Mouse (Mus musculus) neural tube, embryonic 13.5 days (tissue): Measurements from ENCODE around the gene Lrrn4cl. TPM values are rescaled to one million over a fixed set of nuclear protein-coding genes. Genes with fewer than 3 reads are reported as not detected.
A peak's percentile ranks its signal among the peaks of the same experiment; 100 is the strongest.
"Not testable (repeated sequence)": the region's sequence is repeated elsewhere in the genome, so short reads cannot be mapped to it uniquely, and the experiment has no call there.

Experiments
- ATAC-seq: fragments of 200-750 bp; cut with Nextera tagmentation; 2 replicates; pipeline ENCODE4 v1.8.0; 2017; ENCODE audit warnings: low read depth, mild to moderate bottlenecking, moderate TSS enrichment, moderate library complexity
- H3K27ac ChIP-seq: fragments of 300-500 bp; sonication (generic); replicated peaks from 2 replicates; pipeline ENCODE4 v1.5.1; 2015; ENCODE audit warnings: moderate library complexity, mild to moderate bottlenecking, inconsistent platforms
- H3K27me3 ChIP-seq: fragments of 300-500 bp; sonication (generic); 2 replicates; pipeline ENCODE4 v1.6.1; 2015; ENCODE audit warnings: mild to moderate bottlenecking, inconsistent platforms
- H3K36me3 ChIP-seq: fragments of 300-500 bp; sonication (generic); 2 replicates; pipeline ENCODE4 v1.6.1; 2015; ENCODE audit warnings: mild to moderate bottlenecking, inconsistent platforms
- H3K4me1 ChIP-seq: fragments of 300-500 bp; sonication (generic); replicated peaks from 2 replicates; pipeline ENCODE4 v1.6.1; 2015; ENCODE audit warnings: inconsistent platforms
- H3K4me2 ChIP-seq: fragments of 300-500 bp; sonication (generic); 2 replicates; pipeline ENCODE4 v1.6.1; 2015; ENCODE audit warnings: inconsistent platforms, mild to moderate bottlenecking, moderate library complexity
- H3K4me3 ChIP-seq: fragments of 300-500 bp; sonication (generic); 2 replicates; pipeline ENCODE4 v1.5.1; 2015; ENCODE audit warnings: mild to moderate bottlenecking, inconsistent platforms
- H3K9ac ChIP-seq: fragments of 300-500 bp; sonication (generic); 2 replicates; pipeline ENCODE4 v1.6.1; 2015; ENCODE audit warnings: moderate library complexity, mild to moderate bottlenecking, inconsistent platforms
- H3K9me3 ChIP-seq: fragments of 300-500 bp; sonication (generic); 2 replicates; pipeline ENCODE4 v1.6.1; 2016; ENCODE audit warnings: inconsistent platforms
- WGBS: fragments of 180-500 bp; shearing (Covaris S2); methylation state at CpG from one replicate; pipeline ENCODE4 v1.1.7; 2015; 5-methylcytosine and 5-hydroxymethylcytosine counted together
- polyA plus RNA-seq: library from polyadenylated mRNA; unstranded; fragments of >200 nt; fragmentation: Nextera tagmentation; extraction: Ambion mirVana; gene quantifications from 2 replicates; pipeline ENCODE4 v1.2.1, GENCODE M21; 2015

Lrrn4cl gene
- polyA plus RNA-seq, 1 experiment from 2014 or later = 0.96 TPM

DNA sequence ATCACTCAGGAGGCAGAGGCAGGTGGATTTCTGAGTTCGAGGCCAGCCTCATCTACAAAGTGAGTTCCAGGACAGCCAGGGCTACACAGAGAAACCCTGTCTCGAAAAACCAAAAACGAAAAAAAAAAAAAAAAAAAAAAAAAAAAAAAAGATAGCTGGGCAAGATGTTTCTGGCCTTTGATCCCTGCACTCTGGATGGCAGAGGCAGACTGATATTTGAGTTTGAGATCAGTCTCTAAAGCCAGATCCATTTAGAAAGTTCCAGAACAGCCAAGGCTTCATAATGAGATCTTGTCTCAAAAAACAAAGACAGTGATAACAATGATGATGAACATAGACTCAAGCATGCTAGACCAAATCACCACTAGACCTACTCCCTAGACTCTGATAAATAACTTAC lies 19.8 kb downstream of the Lrrn4cl start:
- H3K36me3 ChIP-seq = peaks cover 25% of the 10 kb centered on the region
- H3K27ac ChIP-seq, H3K9me3 ChIP-seq, H3K27me3 ChIP-seq, ATAC-seq, H3K9ac ChIP-seq: not testable (repeated sequence)
- WGBS = 70% methylated on average over 3 of the region's 3 CpGs
- peak overlapping the region; percentile 91 for H3K4me2 ChIP-seq
- peak overlapping the region; percentile 97; the same call in 1 of the 2 replicates for H3K4me3 ChIP-seq
- H3K4me1 ChIP-seq = peaks cover 16% of the 10 kb centered on the region

DNA sequence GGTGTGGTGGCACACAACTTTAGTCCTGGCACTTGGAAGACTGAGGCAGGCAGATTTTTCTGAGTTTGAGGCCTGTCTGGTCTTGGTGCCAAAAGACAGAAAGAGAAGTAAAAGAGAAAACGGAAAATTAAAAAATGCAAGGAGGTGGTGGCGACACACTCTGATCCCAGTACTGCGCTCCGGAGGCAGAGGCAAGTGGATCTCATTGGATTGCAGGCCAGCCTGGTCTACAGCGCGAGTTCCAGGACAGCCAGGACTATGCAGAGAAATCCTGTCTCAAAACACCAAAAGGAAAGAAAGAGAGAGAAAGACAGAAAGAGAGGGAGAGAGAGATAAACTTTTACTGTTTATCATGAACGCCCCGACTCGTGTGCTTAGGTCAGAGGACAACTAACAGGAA lies 20.3 kb downstream of the Lrrn4cl start:
- peak; percentile 51 for ATAC-seq
- Histone ChIP-seq H3K4me3 (peak overlapping the region; percentile 97), H3K27ac (peak overlapping the region; percentile 84), H3K9me3 (no peaks in the 10 kb centered on the region), H3K27me3 (no peaks in the 10 kb centered on the region), H3K36me3 (peaks cover 29% of the 10 kb centered on the region), H3K4me2 (peak overlapping the region; percentile 91), H3K4me1 (peaks cover 16% of the 10 kb centered on the region), H3K9ac (peak overlapping the region; percentile 97)
- 65% methylated on average over 9 of the region's 9 CpGs for WGBS

DNA sequence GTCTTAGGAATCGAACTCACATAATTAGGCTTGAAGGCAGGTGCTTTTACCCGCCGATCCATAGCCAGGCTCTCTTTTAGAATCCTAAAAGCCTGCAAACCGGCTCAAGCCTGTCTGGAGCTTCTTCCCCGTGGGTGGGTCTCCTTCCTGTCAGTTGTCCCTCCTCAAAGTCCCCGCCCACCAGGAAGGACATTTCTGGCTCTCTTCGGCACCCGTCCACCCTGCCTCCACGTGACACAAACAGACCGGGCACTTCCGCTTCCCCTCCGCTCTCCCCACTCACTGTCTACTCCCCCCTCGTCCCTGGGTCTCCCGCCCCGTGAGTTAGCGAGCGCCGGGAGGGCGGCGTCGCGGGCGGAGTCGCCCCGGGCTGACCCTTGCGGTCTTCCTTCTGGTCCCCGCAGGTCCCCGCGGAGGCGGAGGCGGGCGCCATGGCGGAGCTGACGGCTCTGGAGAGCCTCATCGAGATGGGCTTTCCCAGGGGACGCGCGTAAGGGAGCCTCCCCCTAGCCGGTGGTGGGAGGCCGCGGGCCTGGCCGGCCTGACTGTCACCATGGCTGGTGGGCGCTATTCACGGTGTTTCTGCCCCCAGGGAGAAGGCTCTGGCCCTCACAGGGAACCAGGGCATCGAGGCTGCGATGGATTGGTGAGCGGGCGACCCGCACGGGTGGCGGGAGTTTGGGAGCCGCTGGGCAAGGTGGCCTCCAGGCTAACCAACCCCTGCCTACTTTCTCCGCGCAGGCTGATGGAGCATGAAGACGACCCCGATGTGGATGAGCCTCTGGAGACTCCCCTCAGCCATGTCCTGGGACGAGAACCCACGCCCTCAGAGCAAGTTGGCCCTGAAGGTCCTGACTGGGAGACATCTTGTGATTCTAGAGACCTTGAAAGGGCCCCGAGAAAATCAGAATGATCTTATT lies 21.0 kb downstream of the Lrrn4cl start, which contains the start of gene Ubxn1:
Gene Ubxn1 (plus strand): TSS at position 230 of the 920 bp plus-strand sequence.
- peak within 1 kb of the TSS; percentile 97 for H3K9ac ChIP-seq
- peak; percentile 97 for ATAC-seq
- peaks cover 16% of the 10 kb centered on the region for H3K4me1 ChIP-seq
- H3K4me2 ChIP-seq = peak within 1 kb of the TSS; percentile 91
- no peaks in the 10 kb centered on the region for H3K27me3 ChIP-seq
- no peaks in the 10 kb centered on the region for H3K9me3 ChIP-seq
- H3K36me3 ChIP-seq = peaks cover 36% of the 10 kb centered on the region
- peak within 1 kb of the TSS; percentile 97 for H3K4me3 ChIP-seq
- 1% methylated on average over 59 of the region's 59 CpGs for WGBS
- H3K27ac ChIP-seq = peak within 1 kb of the TSS; percentile 84

DNA sequence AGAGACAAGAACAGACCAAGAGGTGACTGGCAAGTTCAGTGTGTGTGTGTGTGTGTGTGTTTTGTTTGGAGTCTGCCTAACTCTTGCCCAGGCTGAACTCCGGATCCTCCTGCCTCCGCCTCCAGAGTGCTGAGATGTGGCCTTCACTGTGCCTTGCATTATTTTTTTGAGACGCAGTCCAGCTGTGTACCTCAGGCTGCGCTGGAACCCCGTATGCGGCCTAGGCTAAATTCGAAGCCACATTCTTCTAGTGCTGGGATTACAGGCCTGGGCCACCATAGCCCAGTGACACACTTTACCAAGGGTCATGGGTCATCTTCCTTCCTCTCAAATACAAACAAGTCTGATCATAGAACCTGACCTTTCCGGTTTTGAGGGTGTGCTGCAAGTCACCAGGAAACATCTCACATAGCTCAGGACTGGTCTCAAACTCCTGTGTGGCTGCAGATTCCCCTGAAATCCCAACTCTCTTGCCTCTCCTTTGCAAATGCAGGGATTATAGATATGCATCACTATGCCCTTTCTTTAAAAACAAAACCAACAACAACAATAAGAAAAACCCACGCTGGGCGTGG lies 21.8 kb downstream of the Lrrn4cl start:
- peak overlapping the region; percentile 84; the same call in 1 of the 2 replicates for H3K27ac ChIP-seq
- H3K9me3 ChIP-seq = no peaks in the 10 kb centered on the region
- no peaks in the 10 kb centered on the region for H3K27me3 ChIP-seq
- ATAC-seq = no peak
- peaks cover 16% of the 10 kb centered on the region for H3K4me1 ChIP-seq
- H3K4me2 ChIP-seq = peak overlapping the region; percentile 91
- H3K4me3 ChIP-seq = peak overlapping the region; percentile 97
- peak overlapping the region; percentile 97 for H3K9ac ChIP-seq
- WGBS = 76% methylated on average over 10 of the region's 10 CpGs
- H3K36me3 ChIP-seq = peaks cover 42% of the 10 kb centered on the region

DNA sequence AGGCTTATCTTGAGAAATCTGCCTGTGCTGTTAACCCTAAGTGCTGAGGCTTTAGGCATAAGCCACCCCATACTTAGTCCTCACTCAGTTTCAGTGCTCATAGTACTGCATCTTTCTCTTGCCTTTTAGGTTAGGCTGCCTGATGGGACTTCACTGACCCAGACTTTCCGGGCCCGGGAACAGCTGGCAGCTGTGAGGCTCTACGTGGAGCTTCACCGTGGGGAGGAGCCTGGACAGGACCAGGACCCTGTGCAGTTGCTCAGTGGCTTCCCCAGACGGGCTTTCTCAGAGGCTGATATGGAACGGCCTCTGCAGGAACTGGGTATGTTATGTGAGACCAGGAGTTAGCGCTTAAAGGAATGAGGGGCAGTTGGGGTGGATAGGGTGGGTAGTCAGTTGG lies 24.5 kb downstream of the Lrrn4cl start:
- Histone ChIP-seq H3K27me3 (no peaks in the 10 kb centered on the region), H3K4me2 (no peak overlapping the region), H3K9me3 (no peaks in the 10 kb centered on the region), H3K27ac (no peak overlapping the region), H3K36me3 (peaks cover 53% of the 10 kb centered on the region), H3K4me1 (peaks cover 30% of the 10 kb centered on the region), H3K4me3 (no peak overlapping the region), H3K9ac (no peak overlapping the region)
- 96% methylated on average over 7 of the region's 7 CpGs for WGBS
- no peak for ATAC-seq

DNA sequence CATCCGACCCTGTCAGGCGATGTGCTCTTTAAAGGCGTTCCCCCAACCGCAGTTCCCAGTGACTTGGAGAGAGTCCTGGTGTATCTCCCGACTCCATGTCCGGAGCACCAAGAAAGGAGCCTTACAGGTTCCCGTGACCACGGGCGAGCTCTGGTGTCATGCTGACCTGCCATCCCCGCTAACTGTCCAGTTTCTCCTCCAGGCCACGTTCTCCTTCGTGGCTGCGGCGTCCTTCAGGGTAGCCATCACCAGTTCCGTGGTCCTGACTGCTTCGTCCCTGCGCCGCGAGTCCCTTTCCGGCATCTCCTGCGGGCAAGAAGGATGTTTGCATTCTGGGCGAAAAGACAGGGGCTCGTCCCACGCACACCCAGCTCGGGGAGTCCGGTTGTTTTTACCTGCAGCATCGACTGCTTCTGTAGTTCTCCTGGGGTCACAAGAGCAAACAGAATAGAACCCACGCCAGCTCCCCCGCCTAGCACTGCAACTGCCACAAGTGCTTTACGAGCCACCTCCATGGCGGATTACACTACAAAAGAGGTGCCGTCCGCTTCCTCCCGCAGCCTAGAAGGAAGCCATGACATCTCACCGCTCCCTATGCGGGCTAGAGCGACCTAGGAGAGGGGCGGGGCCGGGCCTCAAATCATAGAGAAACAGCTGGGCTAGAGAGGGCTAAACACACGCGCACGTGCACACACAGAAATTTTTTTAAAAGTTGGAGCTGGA lies 29.9 kb downstream of the Lrrn4cl start, which contains the start of gene Uqcc3:
Gene Uqcc3 (minus strand): TSS at position 613 of the 723 bp plus-strand sequence.
- Histone ChIP-seq H3K4me3 (peak within 1 kb of the TSS; percentile 83), H3K4me2 (peak within 1 kb of the TSS; percentile 70), H3K36me3 (peaks cover 28% of the 10 kb centered on the region), H3K27ac (peak within 1 kb of the TSS; percentile 88), H3K9ac (peak within 1 kb of the TSS; percentile 82), H3K27me3 (no peaks in the 10 kb centered on the region), H3K4me1 (peaks cover 15% of the 10 kb centered on the region), H3K9me3 (no peaks in the 10 kb centered on the region)
- under 1% methylated on average over 42 of the region's 42 CpGs for WGBS
- peak; percentile 98 for ATAC-seq

DNA sequence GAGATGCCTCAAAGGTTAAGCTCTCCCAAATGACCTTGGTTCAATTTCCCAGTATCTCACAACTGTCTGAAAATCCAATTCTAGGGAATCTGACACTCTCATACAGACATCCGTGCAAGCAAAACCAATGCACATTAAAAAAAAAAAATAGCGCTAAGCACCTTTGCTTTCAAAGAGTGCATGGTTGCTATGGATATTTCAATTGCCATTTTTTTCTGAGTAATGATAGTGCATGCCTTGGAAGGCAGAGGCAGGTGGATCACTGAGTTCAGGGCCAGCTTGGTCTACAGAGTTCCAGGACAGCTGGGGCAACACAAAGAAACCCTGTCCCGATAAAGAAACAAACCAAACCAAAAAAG lies 30.4 kb downstream of the Lrrn4cl start:
- peak overlapping the region; percentile 83 for H3K4me3 ChIP-seq
- ATAC-seq = 0 out of 2 replicates have a peak, but pooled peaks have one; percentile 4
- no peak overlapping the region for H3K27ac ChIP-seq
- no peaks in the 10 kb centered on the region for H3K9me3 ChIP-seq
- no peaks in the 10 kb centered on the region for H3K27me3 ChIP-seq
- peaks cover 22% of the 10 kb centered on the region for H3K36me3 ChIP-seq
- H3K4me2 ChIP-seq = peak overlapping the region; percentile 70
- H3K4me1 ChIP-seq = peaks cover 15% of the 10 kb centered on the region
- peak overlapping the region; percentile 82 for H3K9ac ChIP-seq
- 12% methylated on average over 3 of the region's 3 CpGs for WGBS

DNA sequence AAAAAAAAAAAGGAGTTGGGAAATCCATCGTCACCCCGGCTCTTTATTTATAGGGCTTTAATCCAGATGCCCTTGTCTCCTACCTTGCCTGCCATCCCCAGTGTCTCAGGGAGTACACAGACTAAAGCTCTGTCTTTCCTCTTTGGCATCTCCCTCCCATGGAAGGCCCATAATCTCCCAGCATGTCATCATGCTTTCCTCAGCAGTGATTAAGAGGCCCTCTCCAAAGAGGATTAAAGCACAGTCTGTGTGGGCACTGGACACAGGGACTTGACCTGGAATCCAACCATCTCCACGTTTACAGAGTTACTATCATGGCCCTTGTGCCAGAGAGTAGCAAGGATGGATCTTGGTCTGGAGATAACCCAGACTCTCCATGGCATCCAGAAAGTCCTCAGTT lies 33.0 kb downstream of the Lrrn4cl start, which contains the start of the genes Lbhd1 and Gm49403:
Gene Lbhd1 (plus strand): TSS at position 117 of the 400 bp plus-strand sequence.
Gene Gm49403 (plus strand): TSS at position 315 of the 400 bp plus-strand sequence.
- no peak within 1 kb of the TSS for H3K4me3 ChIP-seq
- H3K27ac ChIP-seq = no peak within 1 kb of the TSS
- no peaks in the 10 kb centered on the region for H3K27me3 ChIP-seq
- ATAC-seq = no peak
- 83% methylated on average over 3 of the region's 3 CpGs for WGBS
- H3K9me3 ChIP-seq = no peaks in the 10 kb centered on the region
- peaks cover 4% of the 10 kb centered on the region for H3K36me3 ChIP-seq
- H3K4me2 ChIP-seq = no peak within 1 kb of the TSS
- no peak within 1 kb of the TSS for H3K9ac ChIP-seq
- peaks cover 25% of the 10 kb centered on the region for H3K4me1 ChIP-seq

DNA sequence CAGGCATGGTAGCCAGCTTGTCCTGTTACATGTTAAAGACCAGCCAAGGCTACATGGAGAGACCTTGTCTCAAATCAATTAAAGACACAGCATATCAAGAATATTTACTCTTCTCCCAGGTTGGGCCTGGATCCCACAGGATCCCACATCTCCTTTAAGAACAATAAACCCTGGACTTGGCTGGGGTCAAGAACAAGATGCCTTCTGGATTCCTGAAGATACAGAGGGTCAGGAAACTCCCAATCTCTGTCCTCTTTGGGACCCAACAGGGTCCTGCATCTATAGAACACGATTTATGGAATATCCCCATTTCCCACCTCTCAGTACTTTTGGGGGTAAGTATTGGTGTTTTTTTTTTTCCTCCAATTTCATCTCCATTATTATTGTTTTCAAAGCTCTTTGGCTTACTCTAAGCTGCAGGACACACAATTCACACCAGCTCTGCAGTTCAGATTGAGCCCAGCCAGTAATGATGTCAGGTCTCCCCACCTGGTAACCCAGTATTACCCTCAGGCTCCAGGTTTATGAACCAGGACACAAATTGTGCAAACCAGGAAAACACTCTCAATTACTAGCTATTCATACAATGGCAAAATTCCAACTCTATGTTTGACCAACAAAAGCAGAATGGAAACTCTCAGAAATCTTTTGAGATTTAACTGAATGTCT lies 36.5 kb downstream of the Lrrn4cl start:
- H3K4me2 ChIP-seq = peak overlapping the region; percentile 80

DNA sequence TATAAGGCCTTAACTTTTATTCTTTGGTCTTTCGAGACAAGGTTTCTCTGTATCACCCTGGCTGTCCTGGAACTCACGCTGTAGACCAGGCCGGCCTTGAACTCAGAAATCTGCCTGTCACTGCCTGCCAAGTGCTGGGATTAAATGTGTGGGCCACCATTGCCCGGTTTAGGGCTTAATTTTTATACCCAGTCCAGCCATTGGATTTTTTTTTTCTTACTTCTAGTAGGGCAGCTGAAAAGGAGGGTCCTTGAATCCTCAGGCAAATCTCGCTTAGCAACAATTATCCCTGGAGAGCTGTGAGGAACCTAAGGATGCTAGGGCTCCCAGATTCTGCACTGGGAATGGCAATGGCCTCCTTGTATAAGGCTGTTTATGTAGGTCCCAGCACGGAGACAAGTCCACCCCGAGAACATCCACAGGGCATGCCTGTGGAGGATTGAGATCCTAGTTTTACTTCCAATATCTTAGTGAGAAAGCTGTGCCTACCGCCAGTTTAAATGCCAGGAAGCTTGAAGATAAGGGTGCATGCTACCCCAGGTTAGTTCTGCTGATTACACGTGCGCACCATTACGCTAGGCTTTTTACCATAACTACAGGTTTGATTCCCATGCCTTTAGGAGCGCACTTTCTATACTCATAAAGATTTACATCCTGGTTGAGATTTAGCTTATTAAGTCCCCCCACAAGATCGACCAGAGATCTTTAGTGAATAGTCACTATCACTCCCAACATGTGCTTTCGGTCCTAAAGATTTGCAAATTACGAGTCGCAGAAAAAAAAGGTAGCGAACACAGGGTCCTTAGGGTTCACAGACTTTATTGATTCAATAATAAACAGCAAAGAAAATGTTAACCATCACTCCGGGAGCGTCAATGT lies 37.3 kb downstream of the Lrrn4cl start:
- Histone ChIP-seq H3K27me3 (no peaks in the 10 kb centered on the region), H3K36me3 (peaks cover 14% of the 10 kb centered on the region), H3K27ac (peak overlapping the region; percentile 91), H3K9ac (peak overlapping the region; percentile 85), H3K9me3 (no peaks in the 10 kb centered on the region), H3K4me1 (peaks cover 25% of the 10 kb centered on the region), H3K4me3 (peak overlapping the region; percentile 60), H3K4me2 (peak overlapping the region; percentile 80)
- WGBS = 13% methylated on average over 19 of the region's 19 CpGs
- ATAC-seq = no peak

More for the DNA sequence above, 36.5 kb downstream of the Lrrn4cl start:
- peaks cover 19% of the 10 kb centered on the region for H3K4me1 ChIP-seq
- H3K4me3 ChIP-seq = no peak overlapping the region
- ATAC-seq = no peak
- 56% methylated on average over 1 of the region's 1 CpGs for WGBS
- H3K9me3 ChIP-seq = no peaks in the 10 kb centered on the region
- H3K36me3 ChIP-seq = peaks cover 14% of the 10 kb centered on the region
- no peak overlapping the region for H3K9ac ChIP-seq
- H3K27ac ChIP-seq = no peak overlapping the region
- no peaks in the 10 kb centered on the region for H3K27me3 ChIP-seq
